Mouse (Mus musculus) liver, adult (tissue): ENCODE measurements around the gene Ugt1a5.

Experiments
- GATA4 ChIP-seq: IDR thresholded peaks from 2 replicates; pipeline ENCODE4 v1.6.1; 2014; ENCODE audit warnings: mild to moderate bottlenecking, low read length; ENCODE audit not compliant: insufficient replicate concordance

The Ugt1a5 gene

DNA sequence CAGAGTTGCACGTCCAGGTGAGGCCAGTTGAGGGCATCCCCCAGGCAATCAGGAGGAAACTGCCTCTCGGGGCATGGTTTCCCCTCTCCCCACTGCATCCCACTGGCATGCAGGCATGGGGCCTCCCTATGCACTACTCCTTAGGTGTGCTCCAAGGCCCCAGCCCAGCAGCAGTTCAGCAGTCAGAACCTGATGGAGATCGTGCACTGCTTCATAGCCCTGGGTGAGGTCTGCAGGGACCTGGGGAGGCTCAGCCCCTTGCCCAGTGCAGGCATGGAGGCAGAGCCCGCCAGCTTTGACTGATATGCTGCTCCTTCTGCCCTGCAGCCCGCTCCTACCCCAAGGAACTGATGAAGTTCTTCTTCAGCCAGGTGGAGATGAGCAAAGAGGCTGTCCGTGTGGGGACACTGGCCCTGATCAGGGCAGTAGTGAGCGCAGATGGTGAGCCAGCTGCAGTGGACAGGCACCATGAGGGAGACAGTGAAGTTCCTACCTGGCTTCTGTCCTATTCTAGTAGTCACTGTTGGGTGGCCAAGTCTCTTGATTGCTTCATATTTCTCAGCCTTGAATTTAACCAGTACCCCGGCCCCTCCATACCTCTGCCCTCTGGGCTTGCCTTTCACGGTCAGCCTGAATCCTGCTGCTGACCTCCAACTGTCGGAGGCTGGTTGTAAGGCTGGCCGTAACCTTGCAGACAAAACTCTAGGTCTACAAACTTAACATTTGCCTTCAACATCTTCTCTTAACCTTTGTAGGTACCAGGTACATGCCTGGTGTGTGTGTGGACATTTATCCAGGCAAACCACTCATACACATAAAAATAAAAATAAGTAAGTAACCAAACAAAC lies 69.5 kb downstream of the Ugt1a5 start:
- no peak for TF ChIP-seq GATA4

- no peak for TF ChIP-seq GATA4
Observed at GRCm38 (mm10) chr1:88235894-88236415, 70.1 kb downstream of the Ugt1a5 start.

GRCm38 (mm10) chr1:88237311-88237710 lies 71.5 kb downstream of the Ugt1a5 start:
- TF ChIP-seq GATA4, result no peak

- TF ChIP-seq GATA4, result no peak
Observed at GRCm38 (mm10) chr1:88238771-88239170, 73.0 kb downstream of the Ugt1a5 start.

DNA sequence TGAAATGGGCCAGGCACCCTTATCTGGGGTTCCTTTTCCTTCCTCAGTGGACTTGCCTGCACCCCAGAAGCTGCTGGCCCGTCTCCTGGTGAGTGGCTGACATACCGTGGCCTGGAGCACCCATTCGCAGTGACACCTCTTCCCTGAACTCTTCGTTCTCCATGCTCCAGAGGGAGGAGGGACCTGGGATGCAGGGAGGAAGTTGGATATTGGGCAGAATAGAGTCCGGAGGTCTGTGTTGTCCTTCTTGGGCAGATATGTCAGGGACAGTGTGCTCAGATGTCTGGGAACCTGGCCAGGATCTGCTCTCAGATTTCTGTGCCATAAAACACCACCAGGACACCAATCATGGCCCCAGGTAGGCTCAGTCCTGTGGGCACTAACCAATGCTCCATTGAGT lies 74.3 kb downstream of the Ugt1a5 start:
- no peak for TF ChIP-seq GATA4

GRCm38 (mm10) chr1:88240579-88240978 lies 74.8 kb downstream of the Ugt1a5 start:
- TF ChIP-seq GATA4, result no peak

DNA sequence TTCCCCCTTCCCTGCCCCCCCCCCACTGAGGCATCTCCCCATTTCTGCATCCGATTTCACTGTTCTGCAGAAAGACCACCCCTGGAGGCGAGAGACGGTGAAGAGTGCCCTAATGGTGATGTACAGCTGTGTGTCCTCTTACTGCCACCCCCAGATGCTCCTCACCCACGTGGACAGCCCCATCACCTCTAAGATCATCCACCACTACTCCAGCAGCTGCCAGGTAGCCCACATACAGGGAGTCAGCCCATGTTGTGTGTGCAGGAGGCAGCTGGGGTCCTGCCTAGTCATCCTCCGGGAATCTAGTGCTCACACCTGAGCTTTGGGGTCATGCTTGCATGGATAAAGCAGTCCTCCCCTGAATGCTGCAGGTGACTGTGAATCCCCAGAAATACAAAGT lies 78.0 kb downstream of the Ugt1a5 start:
- TF ChIP-seq GATA4, result no peak

DNA sequence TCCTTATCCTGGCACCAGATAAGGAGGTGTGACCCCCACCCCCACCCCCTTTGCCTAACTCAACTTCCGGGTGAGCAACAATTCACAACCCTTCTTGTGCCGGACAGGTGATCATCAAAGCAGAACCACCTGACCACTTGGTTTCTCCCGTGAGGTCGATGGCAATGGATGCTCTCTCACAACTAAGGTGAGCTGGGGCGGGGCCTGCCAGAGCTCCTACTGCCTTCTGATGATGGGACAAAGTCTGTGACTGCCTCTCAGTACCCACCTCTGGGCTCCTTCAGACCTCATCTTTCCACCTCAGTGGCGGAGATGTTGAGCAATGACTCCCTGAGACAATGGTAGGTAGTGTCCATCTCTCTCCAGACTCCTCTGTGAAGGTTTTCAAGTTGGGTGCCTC lies 80.1 kb downstream of the Ugt1a5 start:
- TF ChIP-seq GATA4, result no peak

- TF ChIP-seq GATA4, result no peak
Observed at GRCm38 (mm10) chr1:88246386-88246785, 80.6 kb downstream of the Ugt1a5 start.

DNA sequence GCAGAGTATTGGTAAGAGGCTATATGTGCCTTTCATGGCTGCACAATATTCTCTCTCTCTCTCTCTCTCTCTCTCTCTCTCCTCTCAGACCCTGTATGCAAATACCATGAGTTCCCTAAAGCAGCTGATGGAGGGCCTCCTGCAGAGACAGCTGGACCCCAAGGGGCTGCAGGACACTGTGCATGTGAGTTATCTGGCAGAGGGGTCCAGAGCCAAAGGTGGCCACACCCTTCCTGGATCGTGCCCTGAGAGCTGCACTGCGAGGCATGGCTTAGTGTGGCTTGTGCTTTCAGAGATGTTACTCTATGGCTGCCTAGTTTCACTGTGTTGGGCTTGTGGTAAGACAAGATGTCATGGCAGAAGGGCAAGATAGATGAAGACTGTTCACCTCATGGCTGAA lies 81.8 kb downstream of the Ugt1a5 start:
- TF ChIP-seq GATA4, result no peak

GRCm38 (mm10) chr1:88248658-88249057 lies 82.8 kb downstream of the Ugt1a5 start:
- no peak for TF ChIP-seq GATA4

DNA sequence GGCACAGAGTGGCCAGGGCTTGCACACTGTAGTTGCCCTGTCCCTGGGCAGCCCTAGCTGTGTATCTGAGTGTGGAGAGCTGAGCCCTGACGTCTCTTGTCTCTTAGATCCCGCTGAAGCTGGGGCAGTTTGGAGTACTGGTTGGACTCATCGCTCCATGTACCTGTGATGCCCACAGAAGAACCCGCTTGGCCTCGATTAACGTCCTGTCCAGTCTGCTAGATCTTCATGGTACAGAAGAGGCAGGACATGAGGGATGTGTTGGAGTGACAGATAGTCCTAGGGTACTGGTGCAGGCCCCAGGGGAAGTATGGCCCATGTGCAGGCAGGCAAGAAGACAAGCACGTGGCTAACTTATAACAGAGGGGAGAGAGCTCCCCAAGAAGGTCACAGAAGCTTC lies 83.8 kb downstream of the Ugt1a5 start:
- TF ChIP-seq GATA4, result no peak

GRCm38 (mm10) chr1:88250023-88250422 lies 84.2 kb downstream of the Ugt1a5 start:
- no peak for TF ChIP-seq GATA4

GRCm38 (mm10) chr1:88253106-88253505 lies 87.3 kb downstream of the Ugt1a5 start:
- TF ChIP-seq GATA4, result no peak

- TF ChIP-seq GATA4, result no peak
Observed at GRCm38 (mm10) chr1:88253540-88253939, 87.7 kb downstream of the Ugt1a5 start.

DNA sequence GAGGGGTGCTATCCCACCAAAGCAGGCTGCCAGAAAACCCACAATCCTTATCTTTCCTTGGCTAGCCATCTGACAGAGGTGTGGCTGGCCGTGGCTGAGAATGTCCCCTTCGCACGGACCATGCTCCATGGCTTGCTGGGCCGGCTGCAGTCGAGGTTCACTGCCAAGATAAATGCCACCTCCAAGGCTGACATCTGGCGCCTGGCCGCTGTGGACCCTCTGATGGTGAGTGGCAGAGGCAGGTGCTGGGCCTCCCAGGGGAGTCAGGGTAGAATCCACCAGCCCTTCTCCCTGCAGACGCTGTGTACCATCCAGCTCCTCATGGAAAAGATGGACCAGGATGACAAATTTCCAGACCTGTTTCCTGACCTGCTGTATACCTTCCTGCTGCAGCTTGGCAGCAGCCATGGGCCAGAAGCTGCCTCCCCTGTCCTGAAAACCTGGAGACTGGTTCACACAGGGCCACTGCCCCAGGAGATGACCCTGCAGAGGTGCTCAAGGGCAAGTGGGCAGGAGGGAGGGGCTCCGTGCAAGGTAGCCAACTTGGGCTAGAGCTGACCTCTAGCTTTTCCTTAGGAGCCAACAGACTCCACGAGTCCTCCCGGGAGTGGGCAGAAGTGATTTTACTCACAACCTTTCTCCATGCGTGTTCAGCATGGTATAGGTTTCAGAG lies 89.1 kb downstream of the Ugt1a5 start:
- TF ChIP-seq GATA4, result no peak
